Mouse (Mus musculus) erythroblast, adult 5-6 weeks (primary cell): ENCODE results near the gene Iqcd. TPM values are rescaled to one million over a fixed set of nuclear protein-coding genes. Genes with fewer than 3 reads are reported as not detected.

Experiments
- ATAC-seq: replicated peaks from 2 replicates; pipeline ENCODE4 v1.8.0; 2016; ENCODE audit warnings: moderate number of reproducible peaks, mild to moderate bottlenecking, moderate TSS enrichment, inconsistent platforms; ENCODE audit not compliant: poor library complexity, low FRiP score, severe bottlenecking
- total RNA-seq, 2 experiments: library from RNA; stranded (forward) in 1 of 2; stranded (reverse) in 1 of 2; fragments of 150-400 nt in 1 of 2; fragments of 200-764, 138-1000 nt in 1 of 2; gene quantifications; 2 replicates each; pipeline versions ENCODE4 v1.2.3 to v1.2.4; 2015 to 2017; ENCODE audit warnings: low replicate concordance in 2 of 2

Gene Iqcd
- total RNA-seq, 2 experiments from 2014 or later = 3.8 to 15.2 TPM

DNA sequence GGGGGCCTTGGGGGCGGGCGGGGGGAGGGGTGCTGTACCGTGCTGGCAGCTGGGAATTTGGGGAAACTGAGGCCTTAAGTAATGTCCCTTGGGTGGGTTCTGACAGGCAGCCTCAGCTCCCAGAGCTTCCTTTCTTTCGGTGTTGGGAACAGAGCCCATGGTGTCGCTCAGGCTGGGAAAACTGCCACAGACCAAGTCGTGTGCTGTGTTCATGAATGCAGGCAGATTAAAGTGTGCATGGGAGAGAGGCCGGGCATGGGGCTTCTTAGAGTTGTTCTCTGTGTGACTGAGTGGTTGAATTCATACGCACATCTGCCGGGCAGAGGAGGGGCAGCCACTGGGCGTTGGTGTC, 33.0 kb downstream of the Iqcd start:
- ATAC-seq = no peak

DNA sequence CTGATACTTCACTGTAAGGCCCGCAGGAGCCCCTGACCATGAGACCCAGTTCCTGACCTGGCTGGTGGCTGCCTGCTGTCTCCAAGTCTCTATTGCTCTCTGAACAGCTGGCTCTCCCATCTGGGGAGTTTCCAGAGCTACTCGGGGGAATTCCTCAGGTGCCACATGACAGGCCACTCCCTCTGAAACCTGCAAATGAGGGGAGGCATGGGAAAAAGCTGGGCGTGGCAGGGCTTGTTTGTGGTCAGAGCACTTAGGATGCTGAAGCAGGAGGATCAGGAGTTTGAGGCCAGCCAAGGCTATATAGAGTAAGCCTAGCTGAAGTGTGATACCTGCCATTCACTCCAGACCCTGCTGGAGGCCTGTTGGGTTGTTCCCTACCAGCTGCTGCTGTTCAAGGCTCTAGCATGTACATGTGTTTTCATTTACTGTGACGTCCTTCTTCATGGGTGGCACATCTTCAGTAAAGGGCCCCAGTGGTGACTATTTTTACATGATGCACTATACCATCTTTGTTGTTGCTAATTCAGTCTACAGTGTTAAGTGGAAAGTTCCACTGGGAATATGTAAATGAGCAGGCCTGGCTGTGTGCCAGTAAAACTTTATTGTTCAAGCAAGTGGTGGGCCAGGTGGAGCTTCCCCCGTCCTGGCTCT, 33.5 kb downstream of the Iqcd start:
- ATAC-seq = no peak

DNA sequence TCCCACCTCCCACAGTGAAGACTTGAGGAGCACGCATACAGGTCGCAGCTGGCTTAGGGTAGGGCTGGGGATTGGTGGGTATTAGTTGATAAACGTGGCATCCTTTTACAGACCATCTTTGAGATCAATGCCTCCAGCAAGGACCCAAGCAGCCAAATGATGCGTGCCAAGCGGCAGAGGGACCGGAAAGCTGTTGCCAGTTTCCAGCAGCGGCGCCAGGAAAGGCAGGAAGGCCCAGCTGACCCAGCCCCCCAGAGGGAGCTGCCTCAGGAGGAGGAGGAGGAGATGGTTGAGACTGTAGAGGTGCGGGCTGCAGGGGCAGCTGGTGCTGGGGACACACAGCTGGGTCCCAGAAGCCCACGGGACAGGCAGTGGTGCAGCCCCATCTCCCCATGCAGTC, 35.6 kb downstream of the Iqcd start:
- no peak for ATAC-seq

DNA sequence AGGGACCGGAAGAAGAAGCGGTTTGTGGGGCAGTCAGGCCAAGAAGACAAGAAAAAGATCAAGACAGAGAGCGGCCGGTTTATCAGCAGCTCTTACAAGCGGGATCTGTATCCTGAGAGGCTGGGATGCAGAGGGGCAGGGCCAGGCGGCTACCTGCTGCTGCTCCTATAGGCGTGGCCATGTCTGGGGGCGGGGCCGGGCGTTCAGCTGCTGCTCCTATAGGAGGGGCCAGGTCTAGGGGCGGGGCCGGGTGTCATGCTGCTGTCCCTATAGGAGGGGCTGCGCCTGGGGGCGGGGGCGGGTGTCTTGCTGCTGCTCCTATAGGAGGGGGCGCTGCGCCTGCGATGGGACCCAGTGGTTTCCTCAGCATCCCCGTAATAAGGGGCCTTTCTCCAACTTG, 37.6 kb downstream of the Iqcd start:
- no peak for ATAC-seq

DNA sequence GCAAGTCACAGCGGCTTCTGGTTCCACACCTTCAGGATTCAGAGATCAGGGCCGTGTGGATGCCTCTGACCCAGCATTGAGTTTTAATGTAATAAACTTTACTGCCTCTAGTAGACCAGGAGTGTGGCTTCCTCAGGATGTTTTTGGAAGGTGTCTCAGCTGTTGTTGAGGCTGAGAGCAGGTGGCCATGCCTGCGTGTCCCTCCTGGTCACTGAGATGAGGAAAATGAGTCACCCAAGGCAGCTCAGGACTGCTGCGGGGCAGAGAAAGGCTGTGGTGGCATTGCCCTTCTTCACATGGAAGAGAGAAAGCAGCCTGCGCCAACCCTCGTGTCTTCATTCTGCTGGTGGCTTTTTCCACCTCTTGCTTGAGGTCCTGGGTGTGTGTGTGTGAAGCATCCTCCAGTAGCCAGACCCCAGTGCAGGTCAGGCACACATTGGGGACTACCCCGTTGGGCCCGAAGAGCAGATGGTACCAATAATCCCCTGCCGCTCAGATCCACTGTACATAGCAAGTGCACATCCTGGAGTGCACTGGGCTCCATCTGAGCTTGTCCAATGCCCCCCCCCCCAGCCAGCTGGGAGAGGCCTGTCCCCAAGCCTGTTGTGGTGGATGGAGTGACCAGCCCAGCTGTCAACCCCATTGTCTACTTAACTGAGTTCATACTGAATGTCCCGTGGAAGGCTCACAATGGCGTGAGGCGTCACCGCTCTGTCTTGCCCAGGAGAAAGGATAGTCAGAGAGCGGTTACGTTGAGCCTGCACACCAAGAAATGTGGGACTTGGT, 38.9 kb downstream of the Iqcd start:
- no peak for ATAC-seq

DNA sequence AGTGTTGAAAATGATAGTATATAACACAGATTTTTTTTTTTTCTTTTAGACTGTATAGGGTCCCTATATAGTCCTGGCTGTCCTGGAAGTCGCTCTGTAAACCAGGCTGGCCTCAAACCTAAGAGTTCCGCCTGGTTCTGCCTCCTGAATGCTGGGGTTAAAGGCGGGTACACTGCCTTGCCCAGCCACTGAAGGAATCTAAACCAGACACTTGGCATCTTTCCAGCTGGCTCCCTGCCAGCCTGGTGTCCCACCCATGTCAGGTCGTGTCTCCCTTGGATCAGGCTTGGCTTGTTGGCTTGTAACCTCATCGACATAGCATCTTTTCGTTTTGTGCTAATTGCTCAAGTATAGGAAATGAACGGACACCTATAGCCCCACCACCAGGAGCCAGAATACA, 39.8 kb downstream of the Iqcd start:
- no peak for ATAC-seq

DNA sequence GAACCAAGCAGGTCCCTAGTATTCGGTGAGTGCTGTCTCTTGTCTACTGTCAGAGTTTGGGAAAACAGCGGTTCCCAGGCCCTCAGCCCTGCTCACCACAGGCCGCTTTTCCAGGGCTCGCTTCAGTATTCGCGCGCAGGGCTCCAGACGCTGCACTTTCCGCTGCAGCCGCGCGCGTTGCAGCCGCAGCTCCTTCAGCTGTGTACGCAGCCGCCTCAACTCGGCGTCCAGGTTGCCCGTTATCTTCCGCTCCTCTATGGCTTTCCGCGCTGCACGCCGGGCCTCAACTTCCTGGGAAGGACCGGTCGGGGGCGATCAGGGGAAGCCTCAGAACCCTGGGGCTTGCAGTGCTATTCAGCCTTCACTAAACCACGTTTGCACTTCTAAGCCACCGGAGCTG, 42.3 kb downstream of the Iqcd start:
- ATAC-seq = no peak

DNA sequence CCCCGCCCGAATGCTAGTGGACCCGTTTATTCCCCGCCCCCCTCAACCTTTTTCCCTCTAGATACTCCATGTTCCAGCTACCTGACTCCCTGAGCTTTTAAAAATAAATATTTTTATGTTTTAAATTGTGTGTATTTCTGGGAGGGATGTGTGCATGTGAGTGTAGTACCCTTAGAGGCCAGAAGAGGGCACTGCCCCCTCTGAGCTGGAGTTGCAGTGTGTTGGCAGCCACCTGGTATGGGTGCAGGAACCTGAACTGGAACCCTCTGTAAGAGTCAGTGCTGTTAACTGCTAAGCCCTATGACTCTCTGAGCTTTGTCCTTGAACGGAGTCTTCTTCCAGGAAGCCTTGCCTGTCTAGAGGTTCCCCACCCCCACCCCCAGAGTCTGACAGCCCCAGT, 43.1 kb downstream of the Iqcd start:
- no peak for ATAC-seq

DNA sequence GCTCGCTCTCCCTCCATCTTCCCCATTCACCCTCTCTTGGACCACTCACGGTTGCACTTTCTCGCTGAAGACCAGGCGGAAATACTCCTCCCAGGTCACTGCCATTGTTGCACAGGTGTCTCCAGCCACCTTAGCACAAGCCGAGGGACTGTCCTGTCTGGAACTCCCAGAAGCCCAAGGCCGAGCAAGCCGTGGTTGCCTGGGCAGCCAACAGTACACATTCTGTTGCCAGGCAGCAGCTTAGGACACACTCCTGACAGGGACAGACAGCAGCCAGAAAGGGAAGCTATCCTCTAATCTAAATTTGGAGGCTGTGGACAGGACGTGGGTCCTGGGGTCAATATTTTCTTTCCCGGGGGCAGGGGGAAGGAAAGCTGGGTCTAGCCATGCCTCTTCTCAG, 45.3 kb downstream of the Iqcd start, which contains the start of gene Cfap73:
Gene Cfap73 (minus strand): TSS at position 105 of the 400 bp plus-strand sequence.
- ATAC-seq = no peak

DNA sequence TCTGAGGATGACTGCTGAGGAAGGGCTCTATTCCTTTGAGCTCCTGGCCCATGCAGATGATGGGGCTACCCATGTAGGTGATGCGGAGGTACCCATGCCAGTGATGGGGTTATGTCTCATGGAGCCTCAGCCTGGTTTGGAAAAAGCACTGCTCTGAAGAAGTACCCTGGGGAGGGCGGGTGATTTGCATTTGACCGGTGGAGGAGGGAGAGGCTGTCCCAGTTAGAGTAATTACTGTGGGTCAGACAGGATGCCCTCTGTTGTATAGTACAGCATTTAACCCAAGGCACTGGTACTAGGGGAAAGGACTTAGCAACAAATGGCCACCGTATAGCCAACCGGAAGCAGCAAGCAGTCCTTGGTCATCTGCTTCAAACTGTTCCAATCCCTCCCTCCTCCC, 46.0 kb downstream of the Iqcd start:
- no peak for ATAC-seq

DNA sequence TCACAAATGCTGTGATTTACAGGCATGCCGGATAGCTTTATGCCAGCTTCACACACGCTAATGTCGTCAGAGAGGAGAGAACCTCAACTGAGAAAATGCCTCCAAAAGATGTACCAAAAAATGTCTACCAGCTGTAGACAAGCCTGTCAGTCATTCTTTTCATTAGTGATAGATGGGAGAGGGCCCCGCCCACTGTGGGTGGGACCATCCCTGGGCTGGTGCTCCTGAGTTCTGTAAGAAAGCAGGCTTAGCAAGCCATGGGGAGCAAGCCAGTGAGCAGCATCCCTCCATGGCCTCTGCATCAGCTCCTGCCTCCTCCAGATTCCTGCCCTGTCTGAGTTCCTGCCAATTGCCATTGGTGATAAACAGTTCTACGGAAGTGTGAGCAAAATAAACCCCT, 46.8 kb downstream of the Iqcd start:
- ATAC-seq = no peak

DNA sequence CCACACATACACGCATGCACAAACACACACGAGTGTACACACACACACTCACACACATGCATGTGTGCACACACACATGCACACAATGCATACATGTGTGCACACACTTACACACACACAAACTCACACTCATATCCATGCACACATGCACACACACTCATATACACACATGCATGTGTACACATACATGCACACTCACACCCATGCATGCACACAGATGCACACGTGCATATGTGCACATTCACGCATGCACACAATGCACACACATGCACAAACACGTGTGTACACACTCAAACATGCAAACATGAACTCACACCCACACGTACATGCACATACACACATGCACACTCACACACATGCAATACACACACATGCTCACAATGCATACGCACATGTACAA, 51.3 kb downstream of the Iqcd start:
- ATAC-seq = no peak

DNA sequence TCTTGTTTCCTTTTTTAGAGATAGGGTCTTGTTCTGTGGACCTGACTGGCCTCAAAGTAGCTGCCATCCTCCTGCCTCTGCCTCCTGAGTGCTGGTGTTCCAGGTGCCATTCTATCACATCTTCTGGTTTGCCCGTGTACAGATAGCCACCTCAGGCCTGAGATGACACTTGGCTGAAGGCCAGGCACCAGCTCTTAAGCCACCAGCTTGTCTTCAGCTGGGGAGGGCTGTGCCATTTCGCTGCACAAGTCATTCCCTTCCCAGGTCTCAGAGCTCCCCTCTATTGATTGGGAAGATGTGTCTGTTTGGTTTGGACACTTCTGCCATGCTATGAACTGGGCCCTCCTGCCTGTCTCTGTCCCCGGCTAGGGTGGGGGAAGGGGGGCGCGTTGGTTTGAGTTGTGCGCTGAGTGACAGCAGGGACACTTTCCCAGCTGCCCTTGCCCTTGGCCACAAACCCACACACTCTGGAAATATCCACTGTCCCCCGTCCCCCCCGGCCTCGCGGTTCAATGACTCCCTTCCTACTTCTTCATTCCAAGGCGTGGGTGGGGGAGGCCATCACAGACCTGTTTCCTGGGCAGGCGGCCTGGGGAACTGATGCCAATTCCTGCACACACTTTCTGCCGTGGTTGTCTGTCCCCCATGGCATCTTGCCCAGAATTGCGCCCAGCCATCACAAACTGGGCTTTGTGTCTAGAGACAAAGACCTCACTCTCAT, 54.7 kb downstream of the Iqcd start:
- no peak for ATAC-seq

DNA sequence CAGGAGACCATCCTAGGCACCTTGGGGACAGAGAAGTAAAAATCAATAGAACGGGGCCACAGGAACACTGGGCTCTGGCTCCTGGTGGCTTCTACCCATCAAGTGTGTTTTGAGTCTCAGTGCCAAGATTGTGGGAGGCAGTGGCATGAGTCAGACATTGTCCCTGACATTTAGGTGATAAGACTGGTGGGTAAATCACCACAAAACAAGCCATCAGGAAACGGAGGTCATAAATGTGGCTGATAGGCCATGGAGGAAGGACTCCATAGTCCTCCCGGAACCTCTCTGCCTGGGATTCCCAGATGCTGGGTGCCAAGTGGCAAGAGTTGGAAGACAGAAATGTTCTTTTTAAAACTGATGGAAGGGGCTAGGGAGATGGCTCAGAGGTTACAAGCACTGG, 55.4 kb downstream of the Iqcd start:
- no peak for ATAC-seq

DNA sequence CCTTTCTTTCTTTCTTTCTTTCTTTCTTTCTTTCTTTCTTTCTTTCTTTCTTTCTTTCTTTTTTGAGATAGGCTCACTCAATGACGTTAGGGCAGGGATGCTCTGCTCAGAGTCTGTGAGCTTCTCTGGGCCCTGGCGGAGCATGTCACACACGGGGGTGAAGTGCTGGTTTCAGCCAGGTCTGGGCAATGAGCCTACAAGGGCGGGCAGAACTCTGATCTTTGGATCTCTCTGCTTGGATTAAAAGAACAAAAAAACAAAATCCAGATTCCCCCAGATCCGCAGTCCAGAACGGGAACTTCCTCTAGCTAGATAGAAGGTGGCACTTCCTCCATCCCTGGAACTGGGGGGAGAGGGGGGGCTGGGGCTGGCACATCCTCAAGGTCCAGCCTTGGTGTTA, 57.0 kb downstream of the Iqcd start:
- no peak for ATAC-seq

DNA sequence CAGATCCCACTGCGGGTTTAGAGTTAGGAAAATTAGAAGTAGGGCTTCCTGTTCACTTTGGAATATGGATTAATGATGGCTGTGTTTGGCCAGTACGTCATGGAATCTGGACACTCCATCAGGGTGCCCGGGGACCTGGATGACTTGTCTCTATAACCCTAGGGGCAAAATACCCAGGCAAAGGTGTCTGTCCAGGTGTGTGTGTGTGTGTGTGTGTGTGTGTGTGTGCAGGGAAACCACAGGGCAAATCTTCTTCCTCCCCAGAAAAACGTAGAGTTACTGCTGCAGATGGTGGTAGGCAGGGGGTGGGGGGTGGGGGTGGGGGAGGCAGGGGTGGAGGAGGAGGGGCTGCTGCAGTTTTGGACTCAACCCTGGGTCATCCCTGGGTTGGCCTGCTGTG, 58.5 kb downstream of the Iqcd start:
- no peak for ATAC-seq

DNA sequence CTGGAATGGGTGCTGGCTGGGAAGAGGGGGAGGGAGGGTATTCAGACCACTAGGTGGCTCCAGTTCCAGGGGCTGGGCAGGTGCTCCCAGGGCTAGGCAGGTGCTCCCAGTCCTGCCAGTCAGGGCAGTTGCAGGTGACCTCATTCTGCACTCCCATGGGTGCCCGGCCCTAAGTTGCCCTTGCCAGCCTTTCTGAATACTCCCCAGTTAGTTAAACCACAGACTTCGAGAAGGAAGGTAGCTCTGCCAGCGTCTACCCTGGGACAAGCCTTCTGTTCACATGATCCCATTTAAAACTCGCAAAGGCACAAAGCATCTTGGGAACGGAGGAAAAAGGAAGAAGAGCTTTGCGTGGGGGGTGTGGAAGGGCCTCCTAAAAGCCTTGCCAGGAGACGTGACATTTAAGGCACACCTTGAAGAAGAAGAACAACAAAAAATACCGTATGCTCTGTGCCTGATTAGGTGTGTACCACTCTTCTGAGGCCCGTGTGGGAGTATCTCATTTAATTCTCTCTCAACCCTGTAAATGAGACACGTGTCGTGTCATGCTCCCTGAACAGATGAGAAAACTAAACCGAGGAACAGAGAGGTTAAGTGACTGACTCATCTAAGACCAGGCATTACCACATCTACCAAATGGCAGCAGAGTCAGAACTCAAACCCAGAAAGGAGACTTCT, 59.1 kb downstream of the Iqcd start:
- ATAC-seq = no peak

DNA sequence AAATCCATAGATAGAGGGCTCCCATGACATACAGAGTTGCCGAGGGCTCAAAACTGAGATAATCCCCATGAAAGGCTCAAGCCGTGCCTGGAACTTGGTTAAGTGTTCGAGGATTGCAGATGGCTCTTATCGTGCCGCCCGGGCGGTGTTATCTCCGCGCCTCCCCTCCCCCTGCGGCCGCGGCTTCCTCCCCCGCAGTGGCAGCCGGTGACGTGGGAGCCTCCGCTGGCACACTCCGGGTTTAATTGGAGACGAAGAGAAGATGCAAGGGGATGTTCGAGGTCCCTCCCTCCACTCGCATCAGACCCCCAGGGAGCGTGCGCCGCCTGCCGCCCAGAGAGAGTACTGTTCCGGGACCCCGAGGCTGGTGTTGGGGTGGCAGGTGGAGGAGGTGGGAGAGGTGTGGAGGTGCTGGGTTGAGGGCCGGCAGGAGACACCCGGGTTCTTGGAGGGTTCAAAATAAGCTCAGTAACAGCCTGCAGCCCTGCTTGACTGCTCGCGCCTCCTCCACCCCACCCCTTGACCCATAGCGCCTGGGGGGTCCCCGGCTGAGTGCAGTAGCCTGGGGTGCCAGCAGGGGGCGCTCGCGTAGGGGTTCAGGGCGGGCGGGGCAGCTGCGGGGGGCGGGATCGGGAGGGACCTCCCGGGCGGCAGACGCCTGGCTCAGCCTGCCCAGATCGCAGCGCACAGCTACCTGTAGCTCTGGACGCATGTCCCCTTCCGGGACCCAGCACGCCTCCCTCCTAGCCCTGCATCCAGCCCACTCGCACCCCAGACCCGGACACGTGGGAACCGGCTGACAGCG, 60.0 kb downstream of the Iqcd start, which contains the start of gene Rasal1:
Gene Rasal1 (plus strand): TSS at position 244 of the 805 bp plus-strand sequence.
- peak; percentile 41 for ATAC-seq

DNA sequence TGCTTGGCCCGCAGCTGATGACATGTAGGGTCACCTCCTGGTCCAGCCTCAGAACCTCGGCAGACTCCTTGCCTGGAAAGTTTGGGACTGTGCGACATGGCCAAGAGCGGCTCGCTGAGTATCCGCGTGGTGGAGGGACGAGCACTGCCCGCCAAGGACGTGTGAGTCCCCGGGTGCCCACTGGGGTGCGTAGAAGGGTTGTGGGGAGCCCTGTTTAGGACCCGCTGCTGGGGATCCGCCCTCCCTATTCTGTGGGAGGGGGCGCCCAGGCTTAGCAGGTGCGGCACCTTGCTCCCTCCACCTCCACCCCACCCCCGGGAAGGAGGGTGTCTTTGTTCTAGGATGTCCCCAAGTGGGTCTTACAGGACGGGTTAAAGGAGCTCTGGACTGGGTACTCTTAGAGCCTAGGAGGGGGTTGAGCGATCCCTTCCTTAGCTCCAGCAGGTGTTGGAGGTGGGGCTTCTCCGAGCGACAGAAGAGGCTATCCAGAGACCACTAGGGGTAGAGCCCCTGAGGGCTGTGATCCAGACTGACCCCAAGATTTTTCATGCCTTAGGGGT, 60.6 kb downstream of the Iqcd start:
- no peak for ATAC-seq
